Mouse (Mus musculus): ENCODE results near the gene R3hdm2. TPM values are rescaled to one million over a fixed set of nuclear protein-coding genes. Genes with fewer than 3 reads are reported as not detected.

The R3hdm2 gene
- total and polyA plus RNA-seq, 3 experiments = 8.2 to 60.6 TPM; not detected in 1

- DNase-seq (ENCODE audit: low read depth, low spot score) = peak; percentile 54
- peaks cover 0 to 41% of the 10 kb centered on the region in 2 experiments; a peak in 3 of 4 replicates for H3K4me1 ChIP-seq (ENCODE audit: control insufficient read depth in 1 of 2, insufficient read depth in 2 of 2, low read length in 2 of 2)
- H3K79me2 ChIP-seq (ENCODE audit: control insufficient read depth, insufficient read depth, low read length, poor library complexity) = peaks cover 17% of the 10 kb centered on the region
- no peaks in the 10 kb centered on the region for H3K9me3 ChIP-seq (replicated peaks; ENCODE audit: insufficient read depth, low read length)
- peak overlapping the region; percentile 26; the same call in 1 of the 2 replicates for H3K9ac ChIP-seq (ENCODE audit: control insufficient read depth, low read depth, low read length, poor library complexity, severe bottlenecking)
- peaks cover 0 to 17% of the 10 kb centered on the region in 2 experiments; a peak in 3 of 4 replicates for H3K36me3 ChIP-seq (ENCODE audit: control insufficient read depth in 1 of 2, insufficient read depth in 2 of 2, low read length in 2 of 2)
- H3K27me3 ChIP-seq (ENCODE audit: control insufficient read depth in 1 of 2, insufficient read depth in 2 of 2, low read length in 2 of 2) = no peaks in the 10 kb centered on the region
- peak overlapping the region; percentile 36 for H3K27ac ChIP-seq (ENCODE audit: control insufficient read depth, low read depth, low read length)
- no peak overlapping the region; a peak in 1 of 4 replicates for H3K4me3 ChIP-seq (ENCODE audit: control insufficient read depth in 1 of 2, insufficient read depth in 1 of 2, low read depth in 2 of 2, low read length in 2 of 2)
- no peak for TF ChIP-seq RCOR1 (IDR thresholded peaks at IDR 0.05; ENCODE audit: low read depth, low read length)
- peak in 1 of 2 experiments; percentile 9; a peak in 1 of 4 replicates for TF ChIP-seq POLR2A (IDR thresholded peaks at IDR 0.05; ENCODE audit: control insufficient read depth in 1 of 2, insufficient read depth in 1 of 2, low read depth in 1 of 2, low read length in 2 of 2, poor library complexity in 1 of 2)
These were observed 135.9 kb downstream of the R3hdm2 start for GRCm38 (mm10) chr10:127515983-127516459.

DNA sequence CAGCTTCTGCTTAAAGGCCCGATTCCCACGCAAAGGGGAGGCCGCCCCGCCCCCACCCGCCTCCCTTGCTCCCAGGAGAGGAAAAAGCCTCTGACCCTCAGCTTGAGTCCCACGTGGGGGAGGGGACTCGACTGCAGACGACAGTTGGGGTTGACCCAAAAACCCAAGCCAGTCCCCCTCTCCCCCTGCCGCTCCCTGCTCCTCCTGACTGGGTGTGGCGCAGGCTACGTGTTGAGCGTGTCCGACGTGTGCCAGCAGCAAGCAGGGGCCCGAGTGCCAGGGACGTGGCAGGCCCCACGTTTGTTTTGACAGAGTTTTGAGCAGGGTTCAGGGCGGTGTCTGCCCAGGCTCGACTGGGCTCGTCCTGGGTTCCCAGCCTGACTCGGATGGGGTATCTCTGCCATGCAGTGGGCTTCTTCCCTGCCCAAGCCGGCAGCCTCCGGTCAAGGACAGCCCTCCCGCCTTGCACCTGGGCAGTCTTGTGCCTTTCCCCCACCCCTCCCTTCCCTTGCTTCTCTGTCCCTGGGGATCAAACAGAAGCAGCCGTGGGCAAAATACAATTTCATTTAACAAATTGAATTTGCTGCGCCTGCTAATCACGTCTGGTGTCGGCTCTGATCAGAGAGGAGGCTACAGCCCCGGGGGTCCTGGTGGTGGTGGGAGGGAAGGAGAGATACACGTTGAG, 136.6 kb downstream of the R3hdm2 start:
- H3K27ac ChIP-seq (ENCODE audit: control insufficient read depth, low read depth, low read length) = peak overlapping the region; percentile 40
- peak overlapping the region; percentile 27 for H3K9ac ChIP-seq (ENCODE audit: control insufficient read depth, low read depth, low read length, poor library complexity, severe bottlenecking)

GRCm38 (mm10) chr10:127517941-127518340, 137.8 kb downstream of the R3hdm2 start:
- Histone ChIP-seq H3K36me3 (ENCODE audit: control insufficient read depth in 1 of 2, insufficient read depth in 2 of 2, low read length in 2 of 2) (peaks cover 0 to 23% of the 10 kb centered on the region in 2 experiments; a peak in 3 of 4 replicates), H3K9ac (ENCODE audit: control insufficient read depth, low read depth, low read length, poor library complexity, severe bottlenecking) (no peak overlapping the region), H3K4me1 (ENCODE audit: control insufficient read depth in 1 of 2, insufficient read depth in 2 of 2, low read length in 2 of 2) (peaks cover 0 to 40% of the 10 kb centered on the region in 2 experiments; a peak in 3 of 4 replicates), H3K79me2 (ENCODE audit: control insufficient read depth, insufficient read depth, low read length, poor library complexity) (peaks cover 29% of the 10 kb centered on the region), H3K9me3 (replicated peaks; ENCODE audit: insufficient read depth, low read length) (no peaks in the 10 kb centered on the region), H3K27me3 (ENCODE audit: control insufficient read depth in 1 of 2, insufficient read depth in 2 of 2, low read length in 2 of 2) (no peaks in the 10 kb centered on the region), H3K4me3 (ENCODE audit: control insufficient read depth in 1 of 2, insufficient read depth in 1 of 2, low read depth in 2 of 2, low read length in 2 of 2) (no peak overlapping the region), H3K27ac (ENCODE audit: control insufficient read depth, low read depth, low read length) (no peak overlapping the region)
- DNase-seq (ENCODE audit: low read depth, low spot score) = no peak
- TF ChIP-seq TAL1 (IDR thresholded peaks at IDR 0.05; ENCODE audit: low read length) (no peak), ZMIZ1 (IDR thresholded peaks at IDR 0.05; ENCODE audit: low read depth, low read length) (0 out of 2 replicates have a peak, but pooled peaks have one; percentile 26), CTCF (IDR thresholded peaks at IDR 0.05 in 2 of 3, conservative IDR thresholded peaks at IDR 0.05 in 1 of 3; ENCODE audit: control insufficient read depth in 1 of 3, insufficient read depth in 1 of 3, low read depth in 2 of 3, low read length in 3 of 3, poor library complexity in 1 of 3, severe bottlenecking in 1 of 3) (no peak), MEF2A (IDR thresholded peaks at IDR 0.05; ENCODE audit: extremely low read depth, insufficient replicate concordance, low read depth, low read length, poor library complexity, severe bottlenecking) (no peak), MYB (IDR thresholded peaks at IDR 0.05; ENCODE audit: low read depth, low read length) (no peak), CHD2 (IDR thresholded peaks at IDR 0.05; ENCODE audit: low read length) (no peak), SIN3A (IDR thresholded peaks at IDR 0.05; ENCODE audit: low read length) (no peak), GABPA (IDR thresholded peaks at IDR 0.05; ENCODE audit: low read depth, low read length) (no peak), USF1 (IDR thresholded peaks at IDR 0.05; ENCODE audit: low read depth, low read length) (no peak), POLR2AphosphoS2 (IDR thresholded peaks at IDR 0.05; ENCODE audit: low read length) (peak; percentile 13; the same call in 1 of the 2 replicates), TBP (IDR thresholded peaks at IDR 0.05; ENCODE audit: low read depth, low read length) (no peak)

More for the DNA sequence above, 136.6 kb downstream of the R3hdm2 start:
- Histone ChIP-seq H3K79me2 (ENCODE audit: control insufficient read depth, insufficient read depth, low read length, poor library complexity) (peaks cover 24% of the 10 kb centered on the region), H3K4me1 (ENCODE audit: control insufficient read depth in 1 of 2, insufficient read depth in 2 of 2, low read length in 2 of 2) (peaks cover 0 to 36% of the 10 kb centered on the region in 2 experiments; a peak in 3 of 4 replicates), H3K27me3 (ENCODE audit: control insufficient read depth in 1 of 2, insufficient read depth in 2 of 2, low read length in 2 of 2) (no peaks in the 10 kb centered on the region), H3K36me3 (ENCODE audit: control insufficient read depth in 1 of 2, insufficient read depth in 2 of 2, low read length in 2 of 2) (peaks cover 0 to 17% of the 10 kb centered on the region in 2 experiments; a peak in 3 of 4 replicates), H3K4me3 (ENCODE audit: control insufficient read depth in 1 of 2, insufficient read depth in 1 of 2, low read depth in 2 of 2, low read length in 2 of 2) (no peak overlapping the region; a peak in 1 of 4 replicates), H3K9me3 (replicated peaks; ENCODE audit: insufficient read depth, low read length) (no peaks in the 10 kb centered on the region)
- DNase-seq (ENCODE audit: low read depth, low spot score) = peak; percentile 74
- TF ChIP-seq ETS1 (IDR thresholded peaks at IDR 0.05; ENCODE audit: low read depth, low read length) (peak; percentile 41; the same call in 1 of the 2 replicates), SIN3A (IDR thresholded peaks at IDR 0.05; ENCODE audit: low read length) (no peak), RCOR1 (IDR thresholded peaks at IDR 0.05; ENCODE audit: low read depth, low read length) (no peak), ZMIZ1 (IDR thresholded peaks at IDR 0.05; ENCODE audit: low read depth, low read length) (peak; percentile 80), POLR2AphosphoS2 (IDR thresholded peaks at IDR 0.05; ENCODE audit: low read length) (peak; percentile 25; the same call in 1 of the 2 replicates), TCF12 (IDR thresholded peaks at IDR 0.05; ENCODE audit: low read depth, low read length) (0 out of 2 replicates have a peak, but pooled peaks have one; percentile 19), MAZ (IDR thresholded peaks at IDR 0.05; ENCODE audit: low read depth, low read length) (no peak; the same call in none of the 2 replicates), MYC (IDR thresholded peaks at IDR 0.05; ENCODE audit: low read depth, low read length) (no peak), POLR2AphosphoS5 (IDR thresholded peaks at IDR 0.05; ENCODE audit: borderline replicate concordance, low read depth, low read length) (no peak), E2F4 (IDR thresholded peaks at IDR 0.05; ENCODE audit: borderline replicate concordance, low read depth, low read length) (no peak), POLR2A (IDR thresholded peaks at IDR 0.05; ENCODE audit: control insufficient read depth in 1 of 2, insufficient read depth in 1 of 2, low read depth in 1 of 2, low read length in 2 of 2, poor library complexity in 1 of 2) (0 out of 4 replicates have a peak, but pooled peaks of 1 of the 2 experiments have one; percentile 14), USF2 (IDR thresholded peaks at IDR 0.05; ENCODE audit: borderline replicate concordance in 1 of 2, insufficient read depth in 1 of 2, low read depth in 1 of 2, low read length in 2 of 2) (no peak)

Data from MEL (cell line).